Comparison of ENCODE assay signal across 8 mouse cellular contexts in genomic region chr15:103313495-103314095, GRCm38 (mm10). TPM values are rescaled to one million over a fixed set of nuclear protein-coding genes. Genes with fewer than 3 reads are reported as not detected.
DNase-seq lines count a peak whose midpoint lies in the region; ATAC-seq and TF ChIP-seq lines count a peak whose summit lies in the region.

No protein-coding gene starts in this region.

- intact Hi-C loops in gastrocnemius, postnatal 36 days (cut with DNase I): no loop called here

- WGBS in heart, embryonic 10.5 days: 19% methylated on average over 18 of the region's 18 CpGs
- WGBS in lung, postnatal 0 days: 25% methylated on average over 18 of the region's 18 CpGs

- peak overlapping the region; percentile 57 for H3K4me3 ChIP-seq in heart, embryonic 10.5 days
- H3K4me3 ChIP-seq in lung, postnatal 0 days (ENCODE audit: low read depth, low read length): no peak overlapping the region

- peak overlapping the region; percentile 54; the same call in 1 of the 2 replicates for H3K4me2 ChIP-seq in lung, postnatal 0 days (replicated peaks; ENCODE audit: low read depth, low read length)

- TF ChIP-seq EP300 in lung, postnatal 0 days (IDR thresholded peaks at IDR 0.05): no peak

- peaks cover 27% of the 10 kb centered on the region for H3K27me3 ChIP-seq in heart, embryonic 10.5 days (ENCODE audit: insufficient read depth, poor library complexity, severe bottlenecking)
- H3K27me3 ChIP-seq in lung, postnatal 0 days (replicated peaks; ENCODE audit: insufficient read depth, low read length): no peaks in the 10 kb centered on the region

- H3K4me1 ChIP-seq in heart, embryonic 10.5 days: peaks cover 40% of the 10 kb centered on the region
- H3K4me1 ChIP-seq in lung, postnatal 0 days (ENCODE audit: insufficient read depth, low read depth, low read length): peaks cover 8% of the 10 kb centered on the region; the same call in 1 of the 2 replicates

- peak; percentile 85 for DNase-seq in 416B (ENCODE audit: low read depth)
- DNase-seq in CD8-positive naive resting alpha-beta T cell, adult 2 months (ENCODE audit: low read depth in 2 of 2, low spot score in 2 of 2): peak; percentile 47 to 56
- peak; percentile 79 to 88 for DNase-seq in cerebellum, postnatal 10 days
- DNase-seq in heart, embryonic 10.5 days (ENCODE audit: low spot score): no peak
- DNase-seq in kidney, adult 9 months: peak; percentile 77
- DNase-seq in lung, postnatal 0 days (ENCODE audit: low spot score): peak; percentile 83
- DNase-seq in right cerebral cortex, postnatal 14 days: peak; percentile 44
- no peak for DNase-seq in gastrocnemius, postnatal 36 days

- no peak for ATAC-seq in lung, postnatal 0 days

- H3K9me3 ChIP-seq in heart, embryonic 10.5 days: no peaks in the 10 kb centered on the region
- no peaks in the 10 kb centered on the region for H3K9me3 ChIP-seq in lung, postnatal 0 days (ENCODE audit: low read length)

- TF ChIP-seq CTCF in lung, postnatal 0 days (IDR thresholded peaks at IDR 0.05): peak; percentile 87

- peaks cover 28% of the 10 kb centered on the region for H3K36me3 ChIP-seq in heart, embryonic 10.5 days
- H3K36me3 ChIP-seq in lung, postnatal 0 days (ENCODE audit: insufficient read depth, low read length): no peaks in the 10 kb centered on the region

- no peak overlapping the region for H3K9ac ChIP-seq in lung, postnatal 0 days (replicated peaks; ENCODE audit: low read depth)

- H3K27ac ChIP-seq in heart, embryonic 10.5 days: peak overlapping the region; percentile 44; the same call in 1 of the 2 replicates
- no peak overlapping the region for H3K27ac ChIP-seq in lung, postnatal 0 days (ENCODE audit: low read length)

RNA-seq across cellular contexts. Expression of gene Gpr84, which starts 3.2 kb away (rescaled TPM):
- polyA plus RNA-seq in heart, embryonic 10.5 days (2016; fragmentation: Nextera tagmentation; extraction: Ambion mirVana): 0.35 TPM in 1 of 2 replicates, not detected in the other
- polyA plus RNA-seq in lung, postnatal 0 days (2015; fragmentation: Nextera tagmentation; extraction: Ambion mirVana): 0.67 and 2.2 TPM in 2 replicates
- total RNA-seq in gastrocnemius, postnatal 36 days (2021): not detected

RNA-seq across cellular contexts. Expression of gene Zfp385a, which starts 26.3 kb away (rescaled TPM):
- 8.9 and 15.8 TPM in 2 replicates for polyA plus RNA-seq in heart, embryonic 10.5 days (2016; fragmentation: Nextera tagmentation; extraction: Ambion mirVana)
- polyA plus RNA-seq in lung, postnatal 0 days (2015; fragmentation: Nextera tagmentation; extraction: Ambion mirVana): 5.0 and 6.5 TPM in 2 replicates
- total RNA-seq in gastrocnemius, postnatal 36 days (2021): 10 to 100 TPM in 1 of 2 experiments, 1 to 10 TPM in 1; 8.7 to 12.7 TPM

RNA-seq across cellular contexts. Expression of gene Copz1, which starts 41.1 kb away (rescaled TPM):
- 220 and 264 TPM in 2 replicates for polyA plus RNA-seq in heart, embryonic 10.5 days (2016; fragmentation: Nextera tagmentation; extraction: Ambion mirVana)
- polyA plus RNA-seq in lung, postnatal 0 days (2015; fragmentation: Nextera tagmentation; extraction: Ambion mirVana): 162 and 163 TPM in 2 replicates
- 10 to 100 TPM; 33.4 to 34.6 TPM for total RNA-seq in gastrocnemius, postnatal 36 days (2021)

RNA-seq across cellular contexts. Expression of gene Itga5, which starts 53.0 kb away (rescaled TPM):
- 60.6 and 98.7 TPM in 2 replicates for polyA plus RNA-seq in heart, embryonic 10.5 days (2016; fragmentation: Nextera tagmentation; extraction: Ambion mirVana)
- polyA plus RNA-seq in lung, postnatal 0 days (2015; fragmentation: Nextera tagmentation; extraction: Ambion mirVana): 30.0 and 31.2 TPM in 2 replicates
- 1 to 10 TPM; 8.7 to 9.1 TPM for total RNA-seq in gastrocnemius, postnatal 36 days (2021)

RNA-seq across cellular contexts. Expression of gene Nfe2, which starts 55.4 kb away (rescaled TPM):
- polyA plus RNA-seq in heart, embryonic 10.5 days (2016; fragmentation: Nextera tagmentation; extraction: Ambion mirVana): 15.2 and 19.4 TPM in 2 replicates
- 10.5 and 11.2 TPM in 2 replicates for polyA plus RNA-seq in lung, postnatal 0 days (2015; fragmentation: Nextera tagmentation; extraction: Ambion mirVana)
- total RNA-seq in gastrocnemius, postnatal 36 days (2021): not detected

Comparison
In these comparisons a context has a peak if more than half of its experiments do, and no peak if none do; other contexts are left out.
1. DNase-seq: peak in 416B (single experiment), CD8-positive naive resting alpha-beta T cell, adult 2 months (2 of 2), cerebellum, postnatal 10 days (2 of 2), kidney, adult 9 months (single experiment), lung, postnatal 0 days (single experiment) and right cerebral cortex, postnatal 14 days (single experiment); none in heart, embryonic 10.5 days (single experiment) and gastrocnemius, postnatal 36 days (0 of 2).